Mouse (Mus musculus): Measurements from ENCODE around the gene Ust.

The Ust gene

GRCm38 (mm10) chr10:8339645-8340428 is 178.8 kb downstream of the Ust start:
- in situ Hi-C loops (cut with MboI, MseI): loop anchor here (10.0 kb wide), 1 partner anchor 455 kb away; no protein-coding TSS in a partner anchor

- in situ Hi-C loops (cut with MboI, MseI): no loop called here
Observed at GRCm38 (mm10) chr10:8336601-8337000, 182.0 kb downstream of the Ust start.

DNA sequence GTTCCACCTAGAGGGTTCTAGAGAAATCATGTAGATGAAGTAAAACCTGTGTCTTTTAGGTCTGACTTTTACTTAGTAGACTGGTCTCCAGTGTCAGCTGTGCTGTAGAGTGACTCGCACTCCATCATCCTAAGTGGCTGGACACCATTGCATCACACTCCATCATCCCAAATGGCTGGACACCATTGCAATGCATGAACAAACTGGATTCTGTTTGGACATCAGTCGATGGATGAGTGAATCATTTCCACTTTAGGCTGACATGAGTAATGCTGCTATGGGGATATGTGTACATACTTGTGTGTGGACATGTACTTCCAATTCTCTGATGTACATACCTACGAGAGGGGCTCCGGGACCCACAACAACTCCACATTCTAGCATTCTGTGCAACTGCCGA is 187.7 kb downstream of the Ust start:
- in situ Hi-C loops (cut with MboI, MseI): no loop called here

- in situ Hi-C loops (cut with MboI, MseI): no loop called here
Observed at GRCm38 (mm10) chr10:8330006-8330405, 188.6 kb downstream of the Ust start.

DNA sequence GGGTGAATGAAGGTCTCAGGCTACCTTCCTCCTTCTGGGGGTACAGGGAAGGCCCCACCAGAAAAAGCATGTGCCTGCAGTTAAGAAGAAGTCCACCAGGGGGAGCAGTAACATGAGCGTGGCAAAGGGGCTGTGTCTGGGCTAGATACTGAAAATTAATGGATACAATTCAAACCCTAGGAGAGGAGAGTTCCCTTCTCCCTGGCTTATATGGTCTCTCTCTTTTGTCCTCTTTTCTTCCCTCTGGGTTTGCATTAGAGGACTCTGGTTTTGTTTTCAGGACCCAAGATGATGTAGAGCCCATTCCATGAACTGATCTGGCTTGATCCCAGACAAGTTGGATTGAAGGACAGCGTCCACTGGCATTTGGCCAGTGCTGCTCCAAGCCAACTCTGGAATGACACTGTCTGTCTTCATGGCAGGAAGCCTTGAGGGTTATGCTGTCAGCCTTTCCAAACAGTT is 195.3 kb downstream of the Ust start:
- in situ Hi-C loops (cut with MboI, MseI): loop anchor here (10.0 kb wide), 1 partner anchor 201 kb away; no protein-coding TSS in a partner anchor

- in situ Hi-C loops (cut with MboI, MseI): loop anchor here (10.0 kb wide), 1 partner anchor 204 kb away; no protein-coding TSS in a partner anchor
Observed at GRCm38 (mm10) chr10:8320771-8321170, 197.9 kb downstream of the Ust start.

DNA sequence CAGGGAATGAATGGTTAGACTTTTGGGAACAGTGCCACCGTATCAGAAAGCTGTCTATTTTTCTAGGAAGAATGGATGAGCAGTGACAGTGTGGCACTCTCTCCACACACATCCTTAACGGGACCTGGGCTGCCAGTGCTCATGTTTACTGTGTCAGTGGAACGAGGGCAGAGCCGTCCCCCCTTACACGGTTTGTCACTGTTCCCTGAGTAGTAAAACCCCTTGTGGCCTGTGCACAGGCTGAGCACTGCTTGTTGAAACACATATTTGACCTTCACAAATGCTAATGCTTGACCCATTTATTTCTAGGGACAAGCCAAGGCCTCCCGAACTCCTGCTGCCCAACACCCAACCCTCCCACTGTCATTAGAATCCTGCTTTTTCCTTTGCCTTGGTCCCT is 209.2 kb downstream of the Ust start:
- in situ Hi-C loops (cut with MboI, MseI): no loop called here

GRCm38 (mm10) chr10:8304211-8304610 is 214.4 kb downstream of the Ust start:
- in situ Hi-C loops (cut with MboI, MseI): no loop called here

GRCm38 (mm10) chr10:8299166-8299565 is 219.5 kb downstream of the Ust start:
- in situ Hi-C loops (cut with MboI, MseI): no loop called here

GRCm38 (mm10) chr10:8297214-8297613 is 221.4 kb downstream of the Ust start:
- in situ Hi-C loops (cut with MboI, MseI): no loop called here

DNA sequence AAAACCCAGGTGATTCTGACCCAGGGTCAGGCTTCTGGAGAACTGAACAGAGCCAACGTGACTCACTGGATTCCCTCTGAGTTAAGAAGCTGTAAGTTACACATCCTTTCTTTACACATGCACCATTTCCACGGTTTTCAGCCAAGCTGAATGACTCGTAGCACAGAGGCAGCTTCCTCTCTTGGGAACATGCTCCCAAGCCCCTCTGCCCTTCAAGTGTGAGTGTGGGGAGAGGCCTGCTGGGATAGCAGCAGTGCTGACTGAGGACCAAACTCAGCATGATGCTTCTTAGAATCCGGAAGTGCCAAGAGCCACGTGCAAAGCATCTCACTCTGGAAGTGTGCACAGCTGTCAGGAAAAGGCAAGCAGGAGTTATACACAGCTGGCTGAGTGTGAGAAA is 228.0 kb downstream of the Ust start:
- in situ Hi-C loops (cut with MboI, MseI): no loop called here

- in situ Hi-C loops (cut with MboI, MseI): no loop called here
Observed at GRCm38 (mm10) chr10:8287350-8287791, 231.3 kb downstream of the Ust start.

GRCm38 (mm10) chr10:8283991-8284390 is 234.6 kb downstream of the Ust start:
- in situ Hi-C loops (cut with MboI, MseI): no loop called here

DNA sequence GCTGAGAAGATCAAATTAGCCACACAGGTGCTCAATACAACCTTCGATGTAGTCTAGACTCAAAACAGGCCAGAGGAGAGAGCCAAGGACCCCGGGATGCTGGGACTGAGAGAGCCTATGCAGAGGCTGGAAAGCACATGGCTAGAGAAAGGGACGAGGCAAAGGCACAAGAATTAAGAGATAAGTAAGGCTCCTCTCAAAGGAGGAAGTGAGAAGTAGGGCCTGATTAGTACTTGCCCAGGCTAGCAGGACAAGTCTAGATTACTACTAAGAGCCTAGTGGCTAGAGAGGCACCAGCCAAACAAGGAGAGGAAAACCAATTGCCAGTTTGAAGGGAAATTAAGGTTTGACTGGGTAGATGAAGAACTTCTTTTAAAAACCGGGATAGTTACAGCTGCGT is 241.5 kb downstream of the Ust start:
- in situ Hi-C loops (cut with MboI, MseI): no loop called here

DNA sequence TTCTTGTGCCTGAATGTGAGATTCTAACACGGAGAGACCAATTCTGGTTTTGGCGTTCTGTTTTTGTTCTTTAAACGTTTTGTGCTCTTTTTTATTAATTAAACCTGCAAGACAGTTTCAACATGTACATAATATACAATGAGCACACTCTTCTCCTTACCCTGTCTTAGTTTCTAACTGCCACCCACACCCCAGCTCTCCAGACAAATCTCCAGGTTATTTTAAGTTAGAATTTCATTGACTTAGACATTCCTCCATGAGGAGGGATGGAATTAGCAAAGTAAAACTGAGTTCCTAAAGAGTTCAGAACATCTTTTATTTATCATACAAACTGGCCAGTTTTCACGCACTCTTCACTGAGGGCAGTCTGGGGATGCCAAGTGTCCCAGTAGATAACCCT is 248.9 kb downstream of the Ust start:
- in situ Hi-C loops (cut with MboI, MseI): no loop called here

DNA sequence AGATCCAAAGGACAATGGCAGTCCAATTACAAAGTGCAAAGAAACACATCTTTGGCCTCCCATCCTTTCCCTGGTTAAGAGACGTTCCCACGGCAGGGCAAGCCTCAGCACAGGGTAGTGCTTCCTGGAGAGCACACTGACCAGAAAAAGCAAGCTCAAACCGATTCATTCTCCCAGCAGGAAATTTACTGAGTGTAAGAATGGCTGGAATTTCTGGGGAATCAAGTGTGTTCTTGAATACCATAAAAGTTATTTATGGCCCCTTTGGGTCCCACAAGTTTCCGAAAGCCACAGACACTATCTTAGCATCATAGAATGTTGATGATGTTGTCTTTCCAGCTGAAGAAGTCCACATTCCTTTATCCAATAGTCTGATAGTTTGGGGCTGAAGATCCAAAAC is 258.9 kb downstream of the Ust start:
- in situ Hi-C loops (cut with MboI, MseI): no loop called here

DNA sequence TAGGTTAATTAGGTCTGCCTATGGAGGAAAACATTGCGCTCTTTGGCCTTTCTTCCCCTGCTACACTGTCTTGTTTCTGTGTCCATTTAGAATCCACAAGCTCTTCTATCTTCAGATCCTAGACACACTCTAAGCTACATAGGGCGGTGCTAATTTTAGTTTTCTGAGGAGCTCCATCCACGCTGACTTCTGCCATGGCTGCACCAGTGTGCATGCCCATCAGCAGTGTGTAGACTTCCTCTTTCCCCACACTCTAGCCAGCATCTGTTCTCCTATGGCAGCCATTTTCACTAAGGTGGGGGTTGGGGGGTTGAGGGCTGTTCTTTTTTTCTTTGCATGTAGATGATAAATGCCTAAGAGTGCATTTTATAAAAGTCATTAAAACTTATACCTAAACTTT is 268.6 kb downstream of the Ust start:
- in situ Hi-C loops (cut with MboI, MseI): no loop called here

- in situ Hi-C loops (cut with MboI, MseI): loop anchor here (10.0 to 25.0 kb wide), 2 partner anchors 472 to 780 kb away; partner anchors contain the start of gene Ulbp1
Observed at GRCm38 (mm10) chr10:8242336-8242735, 276.3 kb downstream of the Ust start.

- in situ Hi-C loops (cut with MboI, MseI): loop anchor here (10.0 to 25.0 kb wide), 2 partner anchors 474 to 778 kb away; partner anchors contain the start of gene Ulbp1
Observed at GRCm38 (mm10) chr10:8240703-8241102, 277.9 kb downstream of the Ust start.

GRCm38 (mm10) chr10:8240242-8240641 is 278.4 kb downstream of the Ust start:
- in situ Hi-C loops (cut with MboI, MseI): loop anchor here (10.0 to 25.0 kb wide), 2 partner anchors 475 to 778 kb away; partner anchors contain the start of gene Ulbp1

DNA sequence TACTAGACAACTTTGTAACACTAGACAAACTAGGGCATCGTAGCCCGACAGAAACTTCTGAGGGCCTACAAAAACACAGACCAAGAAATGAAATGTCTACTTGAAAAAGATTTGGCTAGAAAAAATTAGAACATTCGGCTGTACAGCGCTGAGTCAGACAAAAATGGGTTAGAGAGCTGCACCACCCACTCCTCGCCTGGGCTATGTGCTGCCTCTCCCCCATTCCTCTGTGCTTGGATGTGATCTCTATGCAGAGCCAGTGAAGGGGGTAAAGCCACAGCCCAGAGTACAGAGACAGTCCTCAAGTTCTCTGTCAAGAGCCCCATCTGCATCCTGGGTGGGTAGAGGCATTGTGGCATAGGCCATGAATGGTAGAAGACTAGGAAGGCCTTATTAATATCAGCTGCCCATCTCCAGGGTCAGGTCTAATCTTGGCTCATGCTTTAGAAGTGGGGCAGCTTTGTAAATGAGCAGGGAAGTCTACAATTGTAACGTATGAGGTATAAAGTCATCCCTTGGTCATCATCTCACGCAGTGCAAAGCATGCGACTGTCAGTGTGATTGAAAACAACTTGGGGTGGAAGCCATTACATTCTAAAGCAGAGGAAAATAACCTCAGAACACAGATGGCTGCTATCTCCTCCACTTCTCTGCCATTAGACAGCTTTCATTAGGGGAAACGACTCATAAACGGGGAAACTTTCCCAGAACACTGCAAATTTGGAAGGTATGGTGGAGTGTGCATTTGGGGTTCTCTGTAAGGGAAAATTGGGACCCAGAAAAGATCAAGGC is 281.6 kb downstream of the Ust start:
- in situ Hi-C loops (cut with MboI, MseI): loop anchor here (5.0 to 25.0 kb wide), 3 partner anchors 355 to 775 kb away; partner anchors contain the start of gene Ulbp1

Measured in regulatory T cell (primary cell).